Mouse (Mus musculus): ENCODE results near the gene Gm815.

Gm815 gene

GRCm38 (mm10) chr19:26885616-26886015, at the start of gene Gm815:
Gene Gm815, plus strand, starts transcription at chr19:26885881.
- no peak for DNase-seq (ENCODE audit: inconsistent ontology term)

GRCm38 (mm10) chr19:26837626-26838025, 48.1 kb upstream of the Gm815 start:
- DNase-seq (ENCODE audit: inconsistent ontology term), result no peak

- DNase-seq (ENCODE audit: inconsistent ontology term), result no peak
Measured at GRCm38 (mm10) chr19:26843896-26844295, 41.8 kb upstream of the Gm815 start.

- DNase-seq (ENCODE audit: inconsistent ontology term), result no peak
Measured at GRCm38 (mm10) chr19:26844813-26845212, 40.9 kb upstream of the Gm815 start.

- DNase-seq (ENCODE audit: inconsistent ontology term), result peak; percentile 95
Measured at GRCm38 (mm10) chr19:26845276-26846016, 40.2 kb upstream of the Gm815 start.

GRCm38 (mm10) chr19:26846017-26846285, 39.7 kb upstream of the Gm815 start:
- DNase-seq (ENCODE audit: inconsistent ontology term), result no peak

- no peak for DNase-seq (ENCODE audit: inconsistent ontology term)
Measured at GRCm38 (mm10) chr19:26851017-26851782, 34.5 kb upstream of the Gm815 start.

- no peak for DNase-seq (ENCODE audit: inconsistent ontology term)
Measured at GRCm38 (mm10) chr19:26852325-26852900, 33.3 kb upstream of the Gm815 start.

GRCm38 (mm10) chr19:26853701-26854282, 31.9 kb upstream of the Gm815 start:
- peak; percentile 19 for DNase-seq (ENCODE audit: inconsistent ontology term)

GRCm38 (mm10) chr19:26854661-26855060, 31.0 kb upstream of the Gm815 start:
- DNase-seq (ENCODE audit: inconsistent ontology term), result no peak

- DNase-seq (ENCODE audit: inconsistent ontology term), result no peak
Measured at GRCm38 (mm10) chr19:26855152-26855551, 30.5 kb upstream of the Gm815 start.

GRCm38 (mm10) chr19:26858427-26859194, 27.1 kb upstream of the Gm815 start:
- no peak for DNase-seq (ENCODE audit: inconsistent ontology term)

- no peak for DNase-seq (ENCODE audit: inconsistent ontology term)
Measured at GRCm38 (mm10) chr19:26859195-26859570, 26.5 kb upstream of the Gm815 start.

- DNase-seq (ENCODE audit: inconsistent ontology term), result peak; percentile 90
Measured at GRCm38 (mm10) chr19:26863662-26864061, 22.0 kb upstream of the Gm815 start.

- no peak for DNase-seq (ENCODE audit: inconsistent ontology term)
Measured at GRCm38 (mm10) chr19:26864975-26865690, 20.5 kb upstream of the Gm815 start.

GRCm38 (mm10) chr19:26865736-26866135, 19.9 kb upstream of the Gm815 start:
- no peak for DNase-seq (ENCODE audit: inconsistent ontology term)

- no peak for DNase-seq (ENCODE audit: inconsistent ontology term)
Measured at GRCm38 (mm10) chr19:26869591-26869990, 16.1 kb upstream of the Gm815 start.

- no peak for DNase-seq (ENCODE audit: inconsistent ontology term)
Measured at GRCm38 (mm10) chr19:26870280-26870679, 15.4 kb upstream of the Gm815 start.

- DNase-seq (ENCODE audit: inconsistent ontology term), result no peak
Measured at GRCm38 (mm10) chr19:26871096-26871495, 14.6 kb upstream of the Gm815 start.

- DNase-seq (ENCODE audit: inconsistent ontology term), result peak; percentile 89
Measured at GRCm38 (mm10) chr19:26872886-26873285, 12.8 kb upstream of the Gm815 start.

GRCm38 (mm10) chr19:26875601-26876000, 10.1 kb upstream of the Gm815 start:
- DNase-seq (ENCODE audit: inconsistent ontology term), result no peak
